Mouse (Mus musculus) lung, postnatal 36 days (tissue): ENCODE results near the gene Gm11444.

Experiments
- DNase-seq: peaks from one replicate; pipeline ENCODE4 v3.0.0; 2022; ENCODE audit warnings: mixed read lengths

Gm11444 gene

DNA sequence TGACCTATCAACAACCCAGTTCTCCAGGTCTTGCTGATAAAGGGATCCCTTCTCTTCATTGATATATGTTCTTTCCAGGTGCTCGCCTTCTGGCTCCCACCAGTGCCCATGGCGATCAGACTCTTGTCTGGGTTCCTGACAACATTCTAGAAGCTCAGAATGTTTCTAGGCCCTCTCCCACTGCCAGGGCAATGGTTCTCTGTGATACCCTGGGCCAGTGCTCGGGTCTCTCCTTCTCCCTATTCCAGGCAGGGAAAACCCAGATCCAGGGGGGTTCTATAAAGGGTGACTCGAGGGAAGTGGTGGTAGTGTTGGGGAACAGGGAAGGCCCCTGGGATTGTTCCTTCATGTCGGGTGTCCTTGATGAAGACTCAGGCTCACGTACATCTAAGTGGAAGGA lies at the start of gene Gm11444:
TSS of gene Gm11444 (minus strand) at position 101 of the 400 bp plus-strand sequence.
- no peak for DNase-seq

DNA sequence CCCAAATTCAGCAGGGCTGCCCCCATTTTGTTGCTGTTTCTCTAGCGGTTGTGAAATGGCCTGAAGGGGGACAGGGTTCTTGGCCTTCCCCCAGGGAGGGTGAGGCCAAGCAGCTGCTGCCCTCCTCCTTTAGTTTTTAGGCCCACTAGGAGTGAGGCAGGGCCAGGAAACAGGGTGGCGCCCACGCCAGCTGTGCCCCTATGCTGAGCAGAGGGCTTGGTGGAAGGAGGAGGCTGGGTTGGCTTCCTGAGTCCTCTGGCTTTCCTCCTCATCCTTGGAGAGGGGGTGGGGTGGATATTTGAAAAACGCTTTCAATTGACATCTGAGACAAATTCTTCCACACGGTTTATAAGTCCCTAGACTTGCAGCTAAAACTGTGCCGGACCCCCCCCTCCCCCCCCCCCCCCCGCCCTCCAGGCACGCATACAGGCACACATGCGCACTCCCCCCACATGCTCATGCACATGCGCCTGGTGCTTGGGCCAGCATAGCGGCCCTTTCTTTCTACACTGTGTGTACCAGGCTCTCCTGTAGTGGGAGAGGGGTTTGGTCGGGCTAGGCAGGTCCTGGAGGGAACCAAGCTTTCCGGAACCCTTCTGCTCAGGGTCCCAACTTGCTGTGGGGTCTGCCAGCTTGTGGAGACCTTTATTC lies 46.3 kb upstream of the Gm11444 start:
- peak; percentile 61 for DNase-seq

DNA sequence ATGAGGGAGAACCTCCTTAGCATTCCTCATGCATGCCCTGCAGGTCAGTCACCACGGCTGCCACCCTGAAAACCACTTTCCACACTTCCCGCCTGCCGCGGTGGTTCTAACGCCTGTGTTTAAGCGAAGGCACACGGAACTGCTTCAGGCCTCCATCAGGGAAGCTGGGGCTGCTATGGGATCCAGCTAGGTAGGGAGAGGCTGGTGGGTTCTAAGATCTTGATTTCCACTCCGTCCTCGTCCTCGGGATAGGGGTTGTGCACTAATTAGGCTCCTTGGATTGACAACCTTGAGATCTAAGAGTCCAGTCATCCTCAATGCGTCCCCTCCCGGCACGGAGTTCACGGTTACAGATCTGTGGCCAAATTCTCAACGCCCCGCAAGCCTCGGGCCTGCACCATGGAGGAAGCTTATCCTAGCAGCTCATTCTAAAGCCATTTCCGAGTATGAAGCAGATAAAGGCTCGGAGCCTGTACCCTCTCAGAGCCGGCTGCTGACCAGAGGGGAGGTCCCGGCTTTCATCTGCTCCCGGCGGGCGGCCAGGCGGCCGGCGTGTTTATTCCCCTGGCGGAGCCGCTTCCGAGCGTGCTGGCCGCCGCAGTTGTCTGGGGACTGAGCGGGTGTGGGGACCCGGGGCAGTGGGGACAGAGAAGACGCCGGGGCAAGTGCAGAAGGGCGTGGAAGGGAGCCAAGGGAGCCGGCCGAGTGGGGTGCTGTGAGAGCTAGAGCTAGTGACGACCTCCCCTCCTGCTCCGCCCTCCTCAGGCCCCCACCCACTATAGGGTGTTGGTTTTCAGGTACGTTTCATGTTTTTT lies 44.8 kb upstream of the Gm11444 start:
- peak; percentile 60 for DNase-seq

DNA sequence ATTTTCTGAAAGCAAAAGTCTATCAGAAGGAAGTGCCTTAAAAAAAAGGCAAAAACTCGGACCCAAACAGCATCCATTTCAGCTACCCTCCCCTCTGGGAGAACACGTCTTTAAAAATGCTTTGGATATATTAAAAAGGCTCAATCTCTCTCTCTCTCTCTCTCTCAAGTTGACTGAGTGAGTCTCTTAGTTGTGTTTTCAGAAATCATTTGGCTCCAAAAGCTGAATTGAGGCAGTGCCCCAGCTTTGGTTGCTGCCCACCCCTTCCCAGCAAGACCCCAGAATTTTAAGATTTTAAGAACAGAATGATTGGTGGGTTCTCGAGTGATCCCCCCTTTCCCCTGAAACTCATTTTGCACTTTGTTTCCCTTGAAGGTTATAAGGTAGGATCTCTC lies 44.0 kb upstream of the Gm11444 start:
- no peak for DNase-seq

DNA sequence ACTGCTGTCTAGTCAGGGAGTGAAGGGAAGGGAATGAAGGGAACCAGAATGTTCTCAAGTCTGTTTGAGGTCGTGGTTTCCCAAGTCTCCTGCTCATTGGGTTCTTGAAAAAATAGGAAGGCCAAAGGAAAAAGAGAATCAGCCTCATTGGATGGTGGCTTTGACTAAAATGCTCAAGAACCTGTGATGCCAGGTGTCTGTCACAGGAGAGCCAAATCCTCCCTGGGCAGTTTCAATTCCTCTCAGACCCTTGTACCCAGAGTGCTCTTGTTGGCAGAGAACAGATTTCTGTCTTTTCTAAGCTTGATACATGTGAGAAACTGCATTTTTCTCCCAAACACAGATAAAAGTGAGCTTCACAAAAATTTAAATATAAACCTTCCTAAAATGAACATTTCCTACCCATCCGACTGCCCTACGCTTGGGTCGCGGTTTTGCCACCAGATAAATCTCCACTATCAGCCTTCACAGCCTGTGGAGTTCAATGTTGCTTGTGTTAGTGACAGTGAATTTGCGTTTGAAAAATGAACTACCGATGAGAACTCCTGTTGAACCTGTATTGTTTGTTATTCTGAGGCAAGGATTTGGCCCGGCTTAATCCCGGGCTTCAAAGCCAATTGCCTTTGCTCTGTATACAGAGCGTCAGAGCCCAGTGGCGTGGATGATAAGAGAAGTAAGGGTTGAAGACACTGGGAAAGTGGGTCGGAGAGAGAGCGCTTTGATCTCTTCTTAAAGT lies 43.4 kb upstream of the Gm11444 start:
- DNase-seq = peak; percentile 47

DNA sequence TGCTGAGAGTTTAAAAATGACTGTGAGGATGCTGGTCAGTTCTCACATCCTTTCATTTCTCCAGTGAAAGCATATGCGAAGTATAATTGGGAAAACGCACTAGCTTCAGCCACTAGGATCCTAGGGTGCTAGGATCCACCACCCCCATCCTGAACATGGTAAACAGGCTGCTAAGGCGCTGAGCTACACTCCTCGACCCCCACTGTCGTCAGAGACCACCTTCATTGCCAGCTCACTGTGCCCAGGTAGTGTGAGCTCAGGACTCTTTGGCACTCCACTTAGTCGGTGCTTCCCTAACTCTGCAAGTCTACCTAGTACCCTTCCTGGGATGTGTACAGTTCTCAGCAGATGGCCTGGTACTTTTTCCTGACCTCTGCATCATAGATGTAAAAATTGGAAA lies 42.6 kb upstream of the Gm11444 start:
- no peak for DNase-seq

DNA sequence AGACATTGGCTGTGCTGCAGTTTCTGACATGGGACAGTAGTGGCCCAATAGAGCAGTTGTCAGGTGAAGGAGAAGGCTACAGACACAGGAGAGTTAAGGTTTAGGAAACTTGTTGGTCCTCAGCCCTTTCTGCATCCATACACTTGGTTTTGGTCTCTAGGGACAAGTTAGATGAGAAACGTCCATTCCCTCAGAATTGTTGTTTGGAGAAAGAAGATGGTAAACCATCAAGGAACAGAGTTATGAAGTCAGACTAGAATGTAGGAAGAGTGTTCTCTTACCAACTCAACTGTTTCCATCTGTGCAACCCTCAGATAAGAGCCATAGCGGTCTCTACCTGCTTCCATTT lies 41.5 kb upstream of the Gm11444 start:
- no peak for DNase-seq

DNA sequence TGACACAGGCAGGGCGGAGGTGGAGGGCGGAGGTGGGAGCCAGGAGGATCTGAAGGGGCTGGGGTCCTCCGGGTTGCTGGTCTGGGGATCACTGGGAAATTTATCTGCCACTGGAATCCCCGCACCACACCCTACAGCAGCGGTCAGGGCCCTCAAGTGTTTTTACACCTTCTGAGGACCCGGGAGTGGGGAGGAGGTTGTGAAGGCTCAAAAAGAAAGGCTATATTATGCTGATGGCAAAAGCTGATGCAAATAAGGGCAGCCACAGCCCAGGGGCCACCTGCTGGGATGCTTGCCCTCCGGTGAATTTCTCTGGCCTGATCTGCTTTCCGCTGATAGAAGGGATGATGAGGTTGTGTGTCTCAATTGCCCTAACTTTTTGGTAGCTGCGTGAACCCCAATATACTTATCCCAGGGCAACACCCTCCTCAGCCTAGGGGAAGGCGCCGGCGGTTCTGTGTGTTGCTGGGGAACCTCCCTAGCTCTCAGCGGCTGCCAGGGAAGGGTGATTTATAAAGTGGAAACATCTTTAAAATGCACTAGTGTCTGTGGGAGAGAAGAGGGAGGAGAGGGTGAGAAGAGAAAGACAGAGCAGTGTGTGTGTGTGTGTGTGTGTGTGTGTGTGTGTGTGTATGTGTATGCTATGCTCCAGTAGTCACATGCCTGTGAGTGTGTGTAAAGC lies 41.0 kb upstream of the Gm11444 start:
- DNase-seq = peak; percentile 35

DNA sequence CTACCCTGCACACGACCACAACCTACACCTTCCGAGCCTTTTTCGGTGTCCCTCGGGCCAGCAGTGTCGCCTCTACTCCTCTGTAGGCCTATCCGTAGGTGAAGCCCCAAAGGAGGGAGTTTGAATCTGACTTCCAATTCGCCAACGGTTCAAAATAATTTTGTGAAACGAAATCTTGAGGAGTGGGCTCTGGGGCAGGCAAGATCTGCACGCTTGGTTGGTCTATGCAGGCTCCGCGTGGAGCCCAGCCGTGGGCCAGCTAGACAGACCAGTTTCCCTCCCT lies 40.4 kb upstream of the Gm11444 start:
- no peak for DNase-seq

DNA sequence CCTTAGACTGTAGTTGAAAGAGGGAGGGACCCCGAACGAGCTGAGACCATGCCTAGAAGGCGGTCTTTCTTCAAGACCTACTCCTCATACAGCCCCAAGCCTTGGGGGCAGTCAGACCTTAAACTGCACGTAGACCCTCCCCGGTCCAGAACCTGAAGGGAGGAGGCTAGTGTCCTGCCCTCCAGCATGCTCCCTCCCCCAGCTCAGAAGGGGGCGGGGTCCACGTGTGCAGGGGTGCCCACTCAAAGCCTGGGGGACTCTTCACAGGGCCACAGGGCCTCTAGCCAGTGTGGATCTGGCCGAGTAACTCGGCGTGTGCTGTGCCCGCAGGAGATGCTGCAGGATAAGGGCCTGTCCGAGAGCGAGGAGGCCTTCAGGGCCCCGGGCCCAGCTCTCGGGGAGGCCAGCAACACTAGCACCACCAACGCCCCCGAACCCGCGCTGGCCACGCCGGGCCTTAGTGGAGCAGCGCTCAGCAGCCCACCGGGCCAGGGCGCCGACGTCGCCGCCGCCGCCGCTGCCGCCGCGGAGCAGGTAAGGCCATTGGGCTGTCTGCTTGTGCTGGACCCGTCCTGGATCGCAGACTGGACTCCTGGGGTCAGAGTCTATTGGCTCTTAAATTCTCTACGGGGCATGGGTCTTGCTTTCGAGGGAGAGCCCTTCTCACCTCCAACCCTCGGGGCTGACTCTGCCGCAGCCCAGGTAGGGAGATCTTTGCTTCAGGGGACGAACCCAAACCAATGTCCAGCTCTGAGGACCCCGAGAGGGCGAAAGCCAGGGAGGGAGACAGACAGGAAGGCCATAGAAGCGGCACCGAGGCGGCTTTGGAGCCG lies 39.8 kb upstream of the Gm11444 start:
- DNase-seq = no peak

DNA sequence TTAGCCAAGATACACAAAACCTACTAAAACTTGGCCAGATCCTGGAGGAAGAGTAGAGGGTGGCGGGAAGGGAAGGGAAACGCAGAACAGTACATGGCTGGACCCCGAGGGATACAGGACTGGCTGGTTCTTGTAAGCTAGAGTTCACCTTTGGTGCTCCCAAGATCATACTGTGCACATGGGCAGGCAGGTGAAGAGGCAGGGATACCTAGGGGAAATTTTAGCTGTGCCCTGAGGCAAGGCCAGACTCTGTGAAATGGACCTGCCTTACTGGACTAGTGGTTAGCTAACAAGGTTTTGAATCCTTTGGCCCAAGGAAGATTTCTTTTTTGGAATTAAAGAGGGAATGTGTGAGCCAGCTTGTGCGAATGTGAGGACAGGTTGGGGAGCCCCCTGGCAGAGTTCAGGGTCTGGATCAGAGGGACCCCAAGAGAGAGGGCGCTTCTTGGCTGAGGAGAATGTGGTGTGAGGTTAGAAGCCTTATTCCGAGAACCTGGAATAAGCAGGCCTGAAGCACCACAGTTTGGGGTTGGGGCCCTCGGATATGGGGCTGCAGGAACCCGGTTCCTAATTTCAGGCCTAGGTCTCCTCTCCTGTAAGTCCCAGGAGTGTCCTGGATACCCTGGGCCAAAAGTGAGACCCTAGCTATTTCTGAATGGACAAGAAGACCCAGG lies 39.1 kb upstream of the Gm11444 start:
- DNase-seq = no peak

DNA sequence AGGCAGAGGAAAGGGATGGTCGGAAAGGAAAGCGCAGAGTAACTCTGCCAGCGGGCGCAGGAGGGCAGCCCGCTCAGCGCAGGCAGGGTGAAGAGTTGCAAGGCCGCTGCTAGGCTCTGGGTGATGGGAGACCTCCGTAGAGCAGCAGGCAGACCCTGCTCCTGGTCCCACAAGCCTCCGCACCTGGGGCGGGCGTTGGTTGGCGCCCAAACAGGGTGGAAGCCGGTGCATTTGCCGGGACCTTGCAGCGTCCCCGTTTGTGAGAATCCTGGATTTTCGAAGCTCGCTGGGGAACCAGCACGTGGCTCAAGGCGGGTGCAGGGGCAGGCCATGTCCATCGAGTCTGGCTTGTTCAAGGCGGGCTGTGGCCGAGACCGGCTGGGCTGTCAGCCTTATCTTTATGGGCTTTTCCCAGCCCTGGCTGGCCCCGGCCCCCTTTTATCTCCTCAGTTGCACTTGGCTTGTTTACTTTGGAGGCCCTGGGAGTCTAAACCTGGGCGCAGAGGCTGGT lies 38.4 kb upstream of the Gm11444 start:
- peak; percentile 15 for DNase-seq

DNA sequence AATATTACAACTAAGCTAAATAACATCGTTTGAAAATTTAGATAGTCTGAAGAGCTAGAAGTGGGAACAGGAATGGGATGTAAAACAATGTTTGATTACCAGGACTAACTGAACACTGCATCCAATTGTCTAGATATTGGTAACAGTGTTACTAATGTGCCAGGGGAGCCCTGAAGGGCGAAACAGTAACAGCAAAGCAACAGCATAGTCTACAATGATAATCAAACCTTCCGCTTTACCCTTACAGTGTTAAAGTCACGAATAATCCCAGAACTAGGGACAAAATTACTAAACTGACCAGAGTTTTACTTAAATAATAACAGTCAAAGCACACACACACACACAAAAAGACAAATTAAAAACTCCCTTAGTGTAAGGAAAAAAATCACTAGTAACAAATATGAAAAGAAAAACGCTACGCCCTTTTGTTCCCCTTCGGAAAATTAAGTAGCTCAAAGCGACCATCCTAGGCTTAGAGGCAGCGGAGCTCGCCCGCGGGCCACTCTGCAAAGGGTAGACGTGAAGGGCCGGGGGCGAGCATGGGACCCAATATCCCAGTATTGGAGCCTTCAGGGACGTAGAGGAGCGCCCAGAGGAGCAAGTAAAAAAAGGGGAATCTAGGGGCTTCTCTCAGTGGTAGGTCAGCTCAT lies 37.8 kb upstream of the Gm11444 start:
- DNase-seq = no peak

DNA sequence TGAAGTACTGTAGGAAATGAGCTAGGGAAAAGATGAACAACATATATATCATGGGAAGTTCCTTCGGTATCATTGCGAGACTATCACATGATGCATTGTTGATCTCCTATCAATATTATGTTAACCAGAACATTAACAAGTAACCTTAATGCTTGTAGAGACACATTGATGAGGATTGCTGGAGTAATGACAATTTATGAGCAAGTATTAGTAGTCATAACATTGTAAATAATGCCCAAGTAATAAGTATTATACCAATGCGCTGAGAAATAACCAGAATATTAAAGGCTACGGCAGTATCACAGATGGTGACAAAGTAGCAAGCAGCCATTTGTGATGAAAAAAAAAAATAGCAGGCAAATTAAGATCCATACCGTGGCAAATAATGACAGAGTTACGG lies 37.1 kb upstream of the Gm11444 start:
- DNase-seq = no peak

DNA sequence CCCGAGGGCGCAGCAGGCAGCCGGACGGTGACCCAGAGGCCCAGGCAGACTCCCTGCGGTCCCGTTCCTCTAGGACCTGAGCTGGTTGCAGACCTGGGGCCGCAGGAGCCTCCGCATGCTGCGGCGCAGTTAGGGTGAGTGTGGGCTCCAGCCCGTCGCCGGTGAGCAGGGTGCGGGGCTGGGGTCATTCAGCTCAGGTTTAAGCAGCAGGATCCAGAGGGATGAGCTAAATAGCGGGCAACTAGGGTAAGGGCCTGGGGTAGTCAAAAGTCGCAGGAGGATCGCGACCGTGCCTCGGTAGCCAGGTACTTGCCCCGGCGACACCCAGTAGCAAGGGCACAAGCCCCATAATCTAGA lies 36.3 kb upstream of the Gm11444 start:
- no peak for DNase-seq

DNA sequence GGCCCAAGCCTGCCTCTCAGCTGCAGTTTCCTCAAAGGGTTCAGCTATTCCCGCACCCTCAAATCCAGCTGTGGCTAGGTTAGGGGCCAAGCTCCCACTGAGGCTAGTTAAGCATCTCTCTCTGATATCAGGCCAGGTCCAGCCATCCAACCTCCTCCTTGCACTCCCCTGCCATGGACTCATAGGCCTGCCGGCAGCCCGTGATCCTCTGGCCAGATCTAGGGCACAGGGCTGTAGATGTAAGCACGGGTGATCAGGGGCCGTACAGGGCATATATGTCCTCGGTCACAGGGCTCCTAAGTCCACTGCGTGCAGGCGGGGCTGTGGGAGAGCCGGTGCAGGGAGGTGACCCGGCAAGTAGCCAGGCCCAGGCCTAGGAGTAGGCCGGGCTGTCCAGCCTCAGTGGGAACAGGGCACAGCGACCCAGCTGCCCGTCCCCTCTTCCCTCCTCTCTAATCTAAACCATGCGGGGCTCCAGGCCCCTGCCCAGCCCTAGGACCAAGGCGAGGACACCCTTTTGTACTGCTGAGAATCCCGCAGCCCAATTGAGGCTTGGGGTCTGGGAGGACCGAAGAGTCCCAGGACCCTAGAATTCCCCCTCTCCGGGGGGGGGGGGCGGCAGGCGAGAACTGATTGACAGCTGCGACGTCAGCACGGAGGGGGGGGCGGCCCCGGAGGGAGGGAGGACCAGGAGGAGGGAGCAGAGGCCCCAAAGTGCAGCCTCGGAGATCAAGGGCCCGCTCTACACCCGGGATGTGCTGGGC lies 35.7 kb upstream of the Gm11444 start, which contains the start of gene Tbx4:
TSS of gene Tbx4 (plus strand) at position 758 of the 764 bp plus-strand sequence.
- peak; percentile 59 for DNase-seq

DNA sequence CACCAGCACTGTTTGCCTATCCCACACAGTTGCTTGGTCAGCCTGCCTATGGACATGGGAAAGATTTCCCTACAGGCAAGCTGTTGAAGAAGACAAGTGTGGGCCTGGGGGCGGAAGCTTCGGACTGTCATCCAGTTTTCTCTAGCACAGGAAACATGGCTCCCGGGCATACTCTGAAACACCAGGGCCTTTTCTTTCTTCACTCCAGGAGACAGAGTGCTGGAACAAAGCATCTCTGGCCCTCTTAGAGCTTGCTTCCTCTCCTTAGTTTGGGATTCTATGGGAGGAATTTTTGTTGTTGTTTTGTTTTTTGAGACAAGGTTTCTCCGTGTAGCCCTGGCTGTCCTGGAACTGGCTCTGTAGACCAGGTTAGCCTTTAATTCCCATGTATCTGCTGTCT lies 34.4 kb upstream of the Gm11444 start:
- no peak for DNase-seq

DNA sequence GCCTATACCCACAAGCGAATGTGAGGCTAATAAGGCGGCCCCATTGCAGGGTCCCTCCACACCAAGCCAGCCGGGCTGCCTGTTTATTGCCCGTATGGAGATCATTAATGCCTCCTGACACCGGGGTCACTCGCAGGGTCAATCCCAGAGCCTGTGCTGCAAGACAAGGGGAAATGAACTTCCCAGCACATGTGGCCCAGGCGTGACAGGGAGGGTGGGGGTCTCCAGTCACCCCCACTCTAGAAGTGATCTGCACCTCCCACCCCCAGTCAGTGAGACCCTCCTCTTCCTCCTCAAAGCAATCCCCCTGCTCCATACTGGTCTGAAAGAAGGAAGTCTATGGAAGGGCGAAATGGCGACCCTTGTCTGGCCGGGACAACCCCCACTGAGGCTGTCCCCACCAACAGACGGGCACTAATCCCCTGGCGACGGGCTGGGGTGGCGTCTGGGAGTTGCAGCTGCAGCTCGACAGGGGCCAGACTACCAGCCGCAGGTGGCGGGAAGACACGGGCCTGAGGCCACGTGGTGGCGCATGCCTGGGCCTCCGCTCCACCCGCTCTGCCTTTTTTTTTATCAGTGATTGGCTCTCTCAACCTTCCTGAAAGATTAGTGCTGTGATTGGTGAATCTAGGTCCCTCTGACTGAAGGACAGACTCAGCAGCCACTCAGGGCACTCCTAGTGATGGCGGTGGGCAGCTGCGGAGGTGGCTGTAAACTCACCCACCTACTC lies 26.1 kb upstream of the Gm11444 start:
- no peak for DNase-seq

DNA sequence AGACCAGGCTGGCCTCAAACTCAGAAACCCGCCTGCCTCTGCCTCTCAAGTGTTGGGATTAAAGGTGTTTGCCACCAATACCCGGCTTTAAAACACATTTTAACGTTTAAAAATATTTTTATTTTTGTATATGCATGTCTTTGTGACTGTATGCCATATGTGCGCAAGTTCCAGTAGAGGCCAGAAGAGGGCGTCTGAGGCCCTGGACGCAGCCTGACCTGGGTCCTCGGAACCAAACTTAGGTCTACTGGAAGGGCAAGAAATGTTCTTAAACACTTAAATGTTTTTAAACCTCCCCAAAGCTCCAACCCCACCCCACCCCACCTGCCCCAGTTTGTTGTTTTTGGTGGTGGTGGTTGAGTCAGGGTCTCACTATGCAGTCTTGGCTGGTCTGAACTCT lies 14.2 kb upstream of the Gm11444 start:
- no peak for DNase-seq
